Mouse (Mus musculus) urinary bladder, postnatal 4 days (tissue): ENCODE measurements around the gene Lmln.
"Not testable (repeated sequence)": the region's sequence is repeated elsewhere in the genome, so short reads cannot be mapped to it uniquely, and the experiment has no call there.

Experiments used
- DNase-seq, 2 experiments: peaks; one replicate each; pipeline ENCODE4 v3.0.0; 2021 to 2022; ENCODE audit warnings: low spot score in 2 of 2

The Lmln gene

GRCm38 (mm10) chr16:33133186-33133585, 70.9 kb downstream of the Lmln start:
- no peak for DNase-seq

DNA sequence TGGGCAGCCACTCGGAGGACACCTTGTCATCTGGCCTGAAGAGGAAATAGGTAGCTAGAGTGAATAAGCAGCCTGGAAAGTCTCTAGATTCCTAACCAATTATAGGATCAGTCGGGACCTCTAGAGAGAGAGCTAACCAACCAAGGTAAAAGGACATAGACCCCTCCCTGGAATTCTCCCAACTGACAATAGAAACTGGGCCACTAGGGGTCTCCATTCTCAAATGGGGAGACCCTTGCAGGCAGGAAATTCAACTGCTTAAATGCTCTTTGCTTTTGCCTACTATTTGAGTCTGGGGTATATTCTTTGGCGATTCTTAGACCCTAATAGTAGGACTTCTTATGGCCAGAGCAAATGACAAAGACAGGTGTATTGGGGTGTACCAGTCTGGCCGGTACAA, 72.8 kb downstream of the Lmln start:
- no peak for DNase-seq

GRCm38 (mm10) chr16:33139061-33139460, 76.7 kb downstream of the Lmln start:
- DNase-seq = not testable (repeated sequence)

GRCm38 (mm10) chr16:33141758-33142280, 79.5 kb downstream of the Lmln start:
- DNase-seq = no peak

DNA sequence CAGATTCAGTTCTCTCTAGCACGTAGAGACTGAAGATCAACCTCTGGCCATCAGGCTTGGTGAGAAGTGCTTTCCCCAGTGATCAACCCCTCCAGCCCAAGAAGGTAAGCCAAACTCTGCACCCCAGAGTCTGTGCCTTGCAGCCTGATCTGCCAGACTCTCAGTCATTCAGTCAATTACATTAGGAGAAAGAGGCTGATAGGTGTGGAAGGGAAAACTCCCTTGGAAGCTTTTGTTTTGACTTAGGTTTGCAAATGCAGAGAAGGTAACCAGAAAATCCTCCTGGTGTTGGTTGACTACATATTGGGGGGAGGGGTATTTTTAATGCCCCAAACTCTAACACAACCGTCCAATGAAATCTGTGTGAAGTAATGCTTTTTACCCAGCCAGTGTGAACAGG, 81.1 kb downstream of the Lmln start:
- no peak for DNase-seq

GRCm38 (mm10) chr16:33146185-33146584, 83.9 kb downstream of the Lmln start:
- no peak for DNase-seq

DNA sequence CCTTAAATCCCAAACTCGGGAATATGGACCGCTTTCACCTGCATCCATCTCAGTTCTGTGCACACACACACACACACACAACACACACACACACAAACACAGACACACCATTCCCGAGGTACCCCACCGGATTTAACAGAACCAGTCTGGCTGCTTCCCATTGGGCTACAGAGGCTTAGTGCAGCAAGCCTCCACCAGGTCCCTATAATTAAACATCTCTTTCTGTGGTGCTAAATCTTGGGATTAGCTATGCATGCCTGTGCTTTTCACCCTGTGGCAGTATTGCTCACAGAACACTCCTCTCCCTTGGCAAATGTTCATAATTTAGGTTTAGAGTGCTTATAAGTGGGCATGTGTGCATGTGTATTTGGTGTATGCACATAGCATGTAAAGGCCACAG, 85.8 kb downstream of the Lmln start:
- DNase-seq = no peak

GRCm38 (mm10) chr16:33150875-33151274, 88.6 kb downstream of the Lmln start:
- DNase-seq = not testable (repeated sequence)

DNA sequence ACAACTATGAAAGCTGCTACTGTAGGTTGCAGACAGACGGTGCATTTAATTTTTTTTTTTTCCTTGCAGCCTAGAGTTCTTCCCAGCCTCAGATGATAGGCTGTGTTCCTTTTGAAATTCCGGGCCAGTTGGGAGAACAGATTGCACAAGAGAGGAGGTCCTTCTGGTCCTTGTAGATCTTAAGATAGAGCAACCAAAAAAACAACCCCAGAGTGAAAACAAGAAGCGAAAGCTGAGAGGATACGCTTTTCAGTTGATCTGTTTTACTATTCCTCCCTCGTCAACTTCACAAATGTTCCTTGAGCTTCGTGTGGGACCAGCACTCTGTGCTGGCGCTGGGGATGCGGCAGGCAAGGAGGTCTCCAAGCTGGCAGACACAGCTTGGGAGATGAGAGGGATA, 89.2 kb downstream of the Lmln start:
- DNase-seq = no peak

- DNase-seq = no peak
These were observed 92.7 kb downstream of the Lmln start for GRCm38 (mm10) chr16:33154992-33155391.

DNA sequence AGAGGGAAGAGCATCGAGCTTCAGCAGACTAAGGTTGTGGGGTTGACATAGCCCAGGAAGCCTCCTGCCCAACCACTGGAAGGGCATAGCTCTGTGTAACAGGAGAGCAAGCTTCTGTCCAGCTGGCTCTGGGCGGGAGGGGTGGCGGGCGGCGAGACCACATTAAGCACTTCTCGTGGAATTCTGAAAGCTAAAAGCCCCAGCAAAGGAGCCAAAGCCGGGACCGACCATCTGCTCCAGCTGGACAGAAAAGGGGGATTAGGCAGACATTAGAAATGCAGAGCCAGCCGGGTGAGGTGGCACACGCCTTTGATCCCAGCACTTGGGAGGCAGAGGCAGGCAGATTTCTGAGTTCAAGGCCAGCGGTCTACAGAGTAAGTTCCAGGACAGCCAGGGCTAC, 95.7 kb downstream of the Lmln start:
- no peak for DNase-seq

DNA sequence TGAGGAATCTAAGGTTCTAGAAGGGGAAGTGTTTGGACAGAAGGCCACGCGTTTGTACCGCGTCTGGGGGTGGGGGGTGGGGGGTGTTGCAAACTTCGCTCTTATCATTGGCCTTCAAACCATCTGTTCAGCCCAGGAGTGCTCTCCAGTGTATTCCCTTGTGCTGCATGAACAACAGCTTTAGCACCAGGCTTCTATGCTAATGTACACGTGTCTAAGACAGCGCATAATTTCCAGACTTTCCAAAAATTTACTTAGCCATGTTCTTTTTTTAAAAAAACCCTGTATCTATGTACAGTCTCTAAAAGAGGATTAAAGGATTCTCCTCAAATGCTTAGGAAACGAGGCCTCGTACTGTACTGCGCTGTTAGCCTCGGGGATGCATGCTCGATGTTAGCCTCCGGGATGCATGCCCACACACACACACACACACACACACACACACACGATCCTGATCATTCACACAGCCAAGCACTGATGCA, 96.3 kb downstream of the Lmln start:
- no peak for DNase-seq

DNA sequence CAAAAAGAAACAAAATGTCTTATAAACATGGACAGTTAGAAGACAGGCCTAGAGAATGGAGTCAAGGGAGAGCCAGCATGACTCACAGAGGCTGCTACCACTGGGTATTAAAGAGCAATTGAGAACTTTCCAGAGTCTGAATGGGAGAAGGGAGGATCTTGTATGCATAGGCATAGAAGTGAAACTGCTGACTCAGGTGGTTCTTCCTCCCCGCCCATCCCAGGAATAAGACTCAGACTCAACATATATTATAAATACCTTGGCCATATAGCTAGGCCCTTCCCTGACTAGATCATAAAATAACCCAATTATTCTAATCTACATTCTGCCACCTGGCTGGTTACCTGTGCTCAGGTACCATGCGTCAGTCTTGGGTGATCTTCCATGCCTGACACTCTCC, 97.0 kb downstream of the Lmln start:
- no peak for DNase-seq

DNA sequence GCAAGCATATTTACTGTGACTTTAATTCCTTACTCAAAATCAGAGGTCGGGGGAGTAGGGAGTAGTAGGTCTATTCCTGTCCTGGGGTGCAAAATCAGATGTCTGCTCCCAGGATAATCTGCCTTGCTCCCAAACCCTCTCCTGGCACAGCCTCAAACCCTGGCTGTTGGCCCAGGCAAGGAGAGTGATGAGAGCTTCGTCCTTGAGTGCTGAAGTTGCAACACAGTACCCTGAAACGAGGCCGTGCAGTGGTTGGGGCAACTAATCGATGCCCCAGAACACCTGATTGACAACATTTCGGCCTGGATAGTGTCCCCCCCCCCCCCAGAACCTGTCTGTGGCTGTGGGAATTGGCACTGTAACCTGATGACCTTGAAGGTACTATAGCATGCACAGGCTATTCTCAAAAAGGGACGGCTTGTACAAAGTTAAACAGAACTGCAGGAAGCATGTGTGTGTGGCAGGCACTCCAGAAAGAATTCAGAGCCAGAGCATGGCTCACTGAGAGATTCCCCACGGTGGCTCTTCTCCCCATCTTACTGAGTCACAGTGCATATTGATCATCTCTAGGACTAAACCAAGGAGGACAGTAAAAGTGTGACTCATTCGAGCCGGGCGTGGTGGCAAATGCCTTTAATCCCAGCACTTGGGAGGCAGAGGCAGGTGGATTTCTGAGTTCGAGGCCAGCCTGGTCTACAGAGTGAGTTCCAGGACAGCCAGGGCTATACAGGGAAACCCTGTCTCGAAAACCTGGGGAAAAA, 101.2 kb downstream of the Lmln start:
- peak in 1 of 2 experiments; percentile 33 for DNase-seq

GRCm38 (mm10) chr16:33166284-33166683, 104.0 kb downstream of the Lmln start:
- DNase-seq = not testable (repeated sequence)

GRCm38 (mm10) chr16:33167537-33167936, 105.2 kb downstream of the Lmln start:
- no peak for DNase-seq

- no peak for DNase-seq
These were observed 107.2 kb downstream of the Lmln start for GRCm38 (mm10) chr16:33169471-33170034.

- DNase-seq = no peak
These were observed 108.6 kb downstream of the Lmln start for GRCm38 (mm10) chr16:33170716-33171587.

DNA sequence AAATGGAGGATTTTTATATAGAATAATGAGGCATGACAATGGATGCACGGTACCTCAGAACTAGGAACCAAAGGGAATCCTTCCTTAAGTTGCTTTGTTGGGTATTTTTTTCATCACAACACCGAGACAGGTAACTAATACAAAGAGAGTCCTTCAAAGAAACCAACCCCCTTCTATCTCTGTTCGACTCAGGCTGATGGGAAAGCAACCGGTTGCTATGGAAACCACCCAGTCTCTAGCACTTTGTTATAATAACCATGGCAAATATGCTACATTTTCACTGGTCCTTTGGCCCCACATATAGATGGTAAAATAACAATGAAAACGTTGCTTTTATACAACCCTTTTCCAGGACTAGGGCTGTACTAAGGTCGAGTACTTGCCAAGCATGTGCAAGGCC, 109.5 kb downstream of the Lmln start:
- no peak for DNase-seq

DNA sequence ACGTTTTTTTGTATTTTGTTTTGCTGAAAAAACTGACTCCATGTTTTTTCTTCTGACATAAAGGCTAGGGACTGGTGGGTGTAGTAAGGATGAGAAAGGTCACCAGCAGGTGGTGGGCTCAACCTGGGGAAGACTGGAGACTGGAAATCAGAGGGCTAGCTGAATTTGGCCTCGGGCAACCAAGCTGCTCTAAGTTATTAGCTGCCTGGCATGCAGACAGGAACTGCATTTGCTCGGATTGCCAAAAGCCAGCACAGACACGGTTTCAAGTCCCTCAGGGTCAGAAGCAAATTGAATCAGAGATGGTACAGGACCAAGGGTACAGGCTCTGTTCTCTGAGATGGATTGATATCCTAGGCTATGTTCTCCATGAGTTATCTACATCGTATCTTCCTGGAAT, 110.8 kb downstream of the Lmln start:
- no peak for DNase-seq

DNA sequence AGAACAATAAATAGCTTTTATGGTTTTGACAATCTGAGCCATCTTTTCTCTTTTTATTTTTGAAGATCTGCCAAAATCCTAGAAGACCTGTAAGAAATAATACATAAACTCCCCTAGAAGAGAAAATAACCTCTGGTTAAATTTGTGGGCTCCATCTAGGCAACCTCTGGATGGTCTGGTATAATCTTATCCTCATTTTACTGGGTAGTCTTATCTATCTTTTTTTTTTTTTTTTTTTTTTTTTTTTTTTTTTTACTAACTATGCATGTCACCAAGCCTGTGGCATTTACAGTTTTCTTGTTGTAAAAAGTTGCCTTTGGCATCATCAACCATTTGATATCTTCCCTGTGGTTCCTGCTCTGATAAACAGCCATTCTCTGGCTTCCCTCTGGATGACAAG, 112.4 kb downstream of the Lmln start:
- DNase-seq = no peak

DNA sequence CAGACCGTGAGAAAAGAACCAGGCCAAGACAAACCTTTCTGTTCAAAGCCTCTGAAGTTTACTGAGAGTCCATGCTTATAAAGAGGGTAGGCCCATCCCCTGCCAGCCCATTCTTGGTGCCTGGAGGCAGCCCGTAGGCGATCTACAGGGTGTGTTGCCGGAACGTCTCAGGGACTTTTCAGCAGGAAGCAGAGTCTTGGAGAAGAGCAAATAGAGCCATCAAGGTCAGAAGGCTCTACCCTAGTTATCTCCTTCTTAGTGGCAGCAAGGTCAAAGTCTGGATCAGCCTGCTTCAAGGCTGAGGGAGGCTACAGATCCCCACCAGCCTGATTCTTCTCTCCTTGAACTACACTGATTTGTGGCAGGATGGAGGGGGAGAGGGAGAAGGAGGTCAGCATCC, 114.5 kb downstream of the Lmln start:
- DNase-seq = not testable (repeated sequence)
